Mouse (Mus musculus): Measurements from ENCODE around the gene Psmb6.

Gene Psmb6

GRCm38 (mm10) chr11:70571641-70572040 lies 46.5 kb downstream of the Psmb6 start:
- no peak for DNase-seq

GRCm38 (mm10) chr11:70572348-70572902 lies 47.3 kb downstream of the Psmb6 start:
- DNase-seq, result no peak

GRCm38 (mm10) chr11:70573872-70574271 lies 48.7 kb downstream of the Psmb6 start:
- DNase-seq, result no peak

GRCm38 (mm10) chr11:70577201-70577600 lies 52.0 kb downstream of the Psmb6 start:
- DNase-seq, result no peak

Measured in kidney, adult 11 months (tissue).